Mouse (Mus musculus) forebrain, postnatal 0 days (tissue): ENCODE measurements around the gene Nudt3. TPM values are rescaled to one million over a fixed set of nuclear protein-coding genes. Genes with fewer than 3 reads are reported as not detected.

ENCODE experiments used
- ATAC-seq: fragments of 200-750 bp; cut with Nextera tagmentation; 2 replicates; pipeline ENCODE4 v1.8.0; 2017; ENCODE audit warnings: mild to moderate bottlenecking, moderate library complexity
- DNase-seq: peaks from one replicate; pipeline ENCODE4 v3.0.0-alpha.2; 2015
- H3K27ac ChIP-seq: fragments of 300-500 bp; sonication (generic); 2 replicates; pipeline ENCODE4 v1.5.1; 2014; ENCODE audit warnings: low read depth, mild to moderate bottlenecking, antibody characterized with exemption, low read length, moderate library complexity, mixed read lengths
- H3K27me3 ChIP-seq: fragments of 300-500 bp; sonication (generic); 2 replicates; pipeline ENCODE4 v1.6.1; 2014; ENCODE audit warnings: mild to moderate bottlenecking, low read length, mixed read lengths; ENCODE audit not compliant: insufficient read depth
- H3K36me3 ChIP-seq: fragments of 300-500 bp; sonication (generic); 2 replicates; pipeline ENCODE4 v1.6.1; 2014; ENCODE audit warnings: mild to moderate bottlenecking, moderate library complexity; ENCODE audit not compliant: insufficient read depth
- H3K4me1 ChIP-seq: fragments of 300-500 bp; sonication (generic); 2 replicates; pipeline ENCODE4 v1.6.1; 2014; ENCODE audit warnings: antibody characterized with exemption; ENCODE audit not compliant: insufficient read depth
- H3K4me2 ChIP-seq: fragments of 300-500 bp; sonication (generic); 2 replicates; pipeline ENCODE4 v1.6.1; 2014; ENCODE audit warnings: low read depth, mild to moderate bottlenecking, moderate library complexity
- H3K4me3 ChIP-seq: fragments of 300-500 bp; sonication (generic); 2 replicates; pipeline ENCODE4 v1.5.1; 2014; ENCODE audit warnings: low read depth, low read length, mixed read lengths
- H3K9ac ChIP-seq: fragments of 300-500 bp; sonication (generic); 2 replicates; pipeline ENCODE4 v1.6.1; 2014; ENCODE audit warnings: mild to moderate bottlenecking
- H3K9me3 ChIP-seq: fragments of 300-500 bp; sonication (generic); 2 replicates; pipeline ENCODE4 v1.6.1; 2016; ENCODE audit warnings: low read length
- CTCF ChIP-seq: sonication (generic); IDR thresholded peaks from 2 replicates; pipeline ENCODE4 v1.5.1; 2016; ENCODE audit warnings: antibody characterized with exemption, control low read depth, low read depth
- WGBS: fragments of 180-500 bp; shearing (Covaris S2); extraction: QIAGEN DNeasy Blood & Tissue Kit; methylation state at CpG from one replicate; pipeline ENCODE4 v1.1.7; 2014; 5-methylcytosine and 5-hydroxymethylcytosine counted together
- polyA plus RNA-seq: library from polyadenylated mRNA; unstranded; fragments of >200 nt; fragmentation: Nextera tagmentation; extraction: Ambion mirVana; gene quantifications from 2 replicates; pipeline ENCODE4 v1.2.1, GENCODE M21; 2015
- total RNA-seq: library from RNA; depleted of rRNA; stranded (reverse); fragments of >200 nt; gene quantifications from 2 replicates; pipeline ENCODE4 v1.2.3, GENCODE M21; 2014

Gene Nudt3
- total and polyA plus RNA-seq, 2 experiments from 2014 or later: 249 to 329 TPM

DNA sequence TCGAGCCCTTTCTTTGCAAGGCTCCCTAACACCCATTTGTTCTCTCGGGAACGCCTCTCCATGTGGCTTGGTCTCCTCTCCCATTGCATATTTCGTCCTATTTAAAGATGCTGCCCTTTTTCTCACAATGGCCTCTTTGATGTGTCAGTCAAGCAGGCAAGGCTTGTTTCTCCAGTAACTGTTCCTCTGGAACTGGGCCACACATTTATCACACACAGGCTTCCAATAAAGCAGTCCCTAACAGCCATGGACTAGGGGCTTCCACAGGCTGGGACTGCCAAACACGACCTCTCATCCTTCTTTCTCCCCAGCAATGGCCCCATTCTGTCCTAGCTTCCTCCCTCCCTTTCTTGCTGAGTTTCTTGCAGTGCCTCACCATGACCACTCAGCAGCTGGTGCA lies 3.4 kb upstream of the Nudt3 start:
- no peaks in the 10 kb centered on the region for H3K27me3 ChIP-seq
- H3K27ac ChIP-seq: 0 out of 2 replicates have a peak overlapping the region, but pooled peaks have one; percentile 29
- H3K4me3 ChIP-seq: no peak overlapping the region
- no peaks in the 10 kb centered on the region; the same call in 1 of the 2 replicates for H3K4me1 ChIP-seq
- ATAC-seq (peak; percentile 36), DNase-seq (peak; percentile 59)
- H3K4me2 ChIP-seq: no peak overlapping the region
- peaks cover 20% of the 10 kb centered on the region for H3K36me3 ChIP-seq
- peak; percentile 26; the same call in 1 of the 2 replicates for TF ChIP-seq CTCF
- WGBS: 8% methylated on average over 5 of the region's 5 CpGs
- H3K9me3 ChIP-seq: no peaks in the 10 kb centered on the region
- no peak overlapping the region for H3K9ac ChIP-seq

DNA sequence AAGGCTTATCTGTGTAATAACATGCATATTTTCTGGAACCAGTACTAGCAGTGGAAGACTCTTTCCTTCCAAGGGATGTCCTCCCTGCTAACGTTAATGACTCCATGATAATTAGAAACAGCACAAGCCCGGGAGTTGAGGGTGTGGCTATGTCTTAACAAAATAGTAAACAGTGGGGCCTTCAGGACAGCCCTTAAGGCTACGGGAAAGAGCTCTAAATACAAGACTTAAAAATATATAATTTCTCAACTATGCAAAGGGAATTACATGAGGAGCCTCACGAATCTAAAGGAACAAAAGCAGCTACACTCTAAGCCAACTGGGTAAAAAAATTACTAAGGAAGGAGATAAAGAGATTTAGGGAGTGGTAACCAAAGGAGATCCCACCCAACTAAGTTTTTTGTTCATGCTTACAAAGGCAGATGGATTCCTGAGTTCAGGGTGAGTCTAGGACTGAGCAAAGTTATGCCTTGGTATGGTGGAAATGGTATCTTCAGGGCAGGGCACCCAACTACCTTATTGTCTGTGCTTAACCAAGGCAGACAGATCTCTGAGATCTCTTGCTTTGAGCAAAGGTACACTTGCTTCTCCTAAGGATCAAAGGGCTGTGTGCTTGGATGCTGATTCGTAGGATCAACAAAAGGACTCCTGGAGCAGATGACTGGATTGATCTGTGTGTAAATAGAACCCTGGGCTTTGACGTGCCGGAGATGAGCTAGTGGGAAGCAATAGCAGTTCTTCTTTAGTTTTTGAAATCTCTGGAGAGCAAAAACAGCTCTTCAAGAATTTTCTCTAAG lies 2.4 kb upstream of the Nudt3 start:
- ATAC-seq: no peak
- H3K9ac ChIP-seq: no peak overlapping the region
- no peaks in the 10 kb centered on the region for H3K9me3 ChIP-seq
- no peak for DNase-seq
- no peak overlapping the region for H3K4me2 ChIP-seq
- H3K27ac ChIP-seq: no peak overlapping the region
- H3K27me3 ChIP-seq: no peaks in the 10 kb centered on the region
- H3K4me3 ChIP-seq: no peak overlapping the region
- WGBS: 38% methylated on average over 7 of the region's 7 CpGs
- peaks cover 10% of the 10 kb centered on the region for H3K36me3 ChIP-seq
- TF ChIP-seq CTCF: no peak
- H3K4me1 ChIP-seq: peaks cover under 1% of the 10 kb centered on the region

DNA sequence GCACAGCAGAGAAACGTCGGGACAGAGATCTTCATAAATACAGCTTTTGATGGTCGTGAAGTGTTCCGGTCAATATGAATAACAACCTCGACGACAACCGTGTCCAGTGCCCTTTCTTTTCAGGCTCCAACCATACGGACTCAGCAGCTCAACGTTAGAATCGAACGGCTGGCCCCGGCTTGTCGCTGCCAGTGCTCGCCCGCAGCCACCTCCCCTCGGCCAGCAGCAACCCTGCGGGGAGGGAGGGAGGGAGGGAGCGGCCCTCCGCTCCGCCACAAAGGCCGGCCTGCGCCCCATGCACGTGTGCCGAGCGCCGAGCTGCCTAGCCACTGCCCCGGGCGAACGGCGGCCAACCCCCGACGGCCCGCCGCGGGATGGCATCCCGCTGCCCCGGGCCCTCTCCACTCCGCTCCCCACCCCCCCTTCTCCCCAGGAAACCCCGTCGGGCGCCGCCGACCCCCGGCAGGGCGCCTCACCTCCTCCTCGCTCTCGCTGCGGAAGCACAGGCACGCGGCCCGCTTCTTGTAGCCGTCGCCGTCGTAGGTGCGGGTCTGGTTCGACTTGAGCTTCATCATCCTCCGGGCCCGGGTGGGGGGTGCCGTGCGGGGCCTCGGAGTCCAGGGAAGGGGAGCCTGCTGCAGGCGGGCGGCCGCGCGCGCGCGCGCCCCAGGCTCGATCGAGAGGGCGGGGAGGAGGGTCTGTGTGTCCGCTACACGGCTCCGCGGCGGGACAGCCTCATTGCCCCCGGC lies 510 bp downstream of the Nudt3 start:
- H3K36me3 ChIP-seq: no peaks in the 10 kb centered on the region
- DNase-seq (no peak), ATAC-seq (peak; percentile 47)
- no peak for TF ChIP-seq CTCF
- peak overlapping the region; percentile 98 for H3K27ac ChIP-seq
- 4% methylated on average over 50 of the region's 80 CpGs for WGBS
- no peaks in the 10 kb centered on the region for H3K9me3 ChIP-seq
- peak overlapping the region; percentile 99 for H3K9ac ChIP-seq
- no peaks in the 10 kb centered on the region for H3K27me3 ChIP-seq
- H3K4me2 ChIP-seq: peak overlapping the region; percentile 73
- H3K4me1 ChIP-seq: peaks cover 6% of the 10 kb centered on the region
- peak overlapping the region; percentile 97 for H3K4me3 ChIP-seq

DNA sequence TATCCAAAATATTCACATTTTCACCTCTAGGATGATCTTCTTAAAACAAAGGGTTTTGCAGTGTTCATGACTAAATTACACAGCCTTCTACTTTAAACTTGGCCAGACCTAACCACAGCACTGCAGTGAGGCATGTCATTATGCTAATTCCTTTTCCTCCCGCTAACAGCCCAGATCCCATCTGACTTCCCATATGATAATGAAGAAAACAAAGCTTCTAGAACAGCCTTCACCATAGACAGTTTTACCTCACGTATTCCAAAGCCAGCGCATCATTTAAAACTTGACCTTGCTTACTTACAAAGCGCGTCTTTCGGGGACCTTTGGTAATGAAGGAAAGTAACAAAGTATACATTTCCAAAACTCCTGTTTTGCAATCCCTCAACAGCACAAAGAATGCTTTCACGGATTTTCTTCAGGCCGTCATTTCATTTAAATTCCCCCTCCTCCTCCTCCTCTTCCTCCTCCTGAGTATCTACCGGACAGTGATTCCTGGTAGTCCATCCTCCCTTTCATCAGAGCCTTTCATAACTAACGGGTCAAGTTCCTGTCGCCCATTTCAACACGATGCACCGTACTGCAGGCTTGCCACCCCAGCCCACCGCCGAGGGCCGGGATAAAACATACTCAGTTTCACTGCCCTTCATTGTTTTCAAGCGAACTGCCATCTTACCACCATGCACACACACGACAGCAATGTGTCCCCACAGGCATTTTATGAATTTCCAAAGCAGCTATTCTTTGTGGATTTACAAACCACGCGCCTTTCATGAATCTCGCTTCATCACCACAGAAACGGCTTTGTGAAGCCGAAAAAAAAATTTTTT lies 1.4 kb downstream of the Nudt3 start:
- no peak for TF ChIP-seq CTCF
- Histone ChIP-seq H3K9ac (peak overlapping the region; percentile 99), H3K4me1 (peaks cover 6% of the 10 kb centered on the region), H3K27ac (peak overlapping the region; percentile 98), H3K9me3 (no peaks in the 10 kb centered on the region), H3K4me2 (peak overlapping the region; percentile 73), H3K36me3 (0 out of 2 replicates have a peak, but pooled peaks cover 3% of the 10 kb centered on the region), H3K27me3 (no peaks in the 10 kb centered on the region), H3K4me3 (peak overlapping the region; percentile 97)
- WGBS: under 1% methylated on average over 23 of the region's 23 CpGs
- ATAC-seq (peak; percentile 49), DNase-seq (peak; percentile 71)

DNA sequence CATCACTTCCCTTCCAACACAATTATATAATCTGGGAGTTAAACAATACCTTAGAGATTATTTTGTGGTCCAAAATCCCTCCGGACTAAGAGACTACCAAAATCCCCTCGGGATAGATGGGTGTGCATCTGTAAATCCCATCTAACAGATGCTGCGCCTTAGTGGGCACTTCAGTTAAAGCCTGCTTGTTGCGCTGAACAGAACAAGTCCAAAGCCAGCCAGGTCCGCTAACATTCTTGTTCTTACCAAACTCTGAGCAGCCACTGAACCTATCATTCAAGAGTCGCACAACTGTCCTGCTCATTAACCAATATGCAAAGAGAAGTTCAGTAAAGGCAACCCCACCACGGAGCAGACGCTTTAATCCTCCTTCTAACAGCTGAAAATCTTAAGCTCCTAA lies 2.1 kb downstream of the Nudt3 start:
- 15% methylated on average over 8 of the region's 8 CpGs for WGBS
- H3K27ac ChIP-seq: peak overlapping the region; percentile 98; the same call in 1 of the 2 replicates
- DNase-seq (no peak), ATAC-seq (no peak)
- peak overlapping the region; percentile 73 for H3K4me2 ChIP-seq
- H3K9me3 ChIP-seq: no peaks in the 10 kb centered on the region
- H3K4me1 ChIP-seq: peaks cover 6% of the 10 kb centered on the region
- 0 out of 2 replicates have a peak, but pooled peaks cover 6% of the 10 kb centered on the region for H3K36me3 ChIP-seq
- TF ChIP-seq CTCF: no peak
- peak overlapping the region; percentile 97 for H3K4me3 ChIP-seq
- peak overlapping the region; percentile 99 for H3K9ac ChIP-seq
- H3K27me3 ChIP-seq: no peaks in the 10 kb centered on the region

DNA sequence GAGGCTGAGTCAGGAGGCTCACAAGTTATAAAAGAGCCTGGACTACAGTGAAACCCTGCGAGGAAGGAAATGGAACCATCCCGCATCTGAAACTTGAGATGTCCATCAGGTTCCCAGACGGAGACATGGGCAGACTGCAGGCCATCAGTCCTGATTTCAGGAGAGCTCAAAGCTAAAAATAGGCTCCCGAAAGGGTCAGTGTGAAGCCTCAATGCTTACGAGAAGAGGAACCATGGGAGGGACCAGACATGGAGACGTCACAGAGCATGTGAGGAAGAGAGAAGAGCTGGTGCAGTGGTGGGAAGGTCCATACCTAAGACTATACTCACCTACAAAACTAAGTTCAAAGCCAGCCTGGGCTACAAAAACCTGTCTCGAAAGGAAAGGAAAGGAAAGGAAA lies 7.9 kb downstream of the Nudt3 start:
- DNase-seq (no peak), ATAC-seq (no peak)
- no peak for TF ChIP-seq CTCF
- 0 out of 2 replicates have a peak, but pooled peaks cover 6% of the 10 kb centered on the region for H3K36me3 ChIP-seq
- H3K27ac ChIP-seq: no peak overlapping the region
- H3K9ac ChIP-seq: no peak overlapping the region
- peaks cover 15% of the 10 kb centered on the region for H3K4me1 ChIP-seq
- no peaks in the 10 kb centered on the region for H3K27me3 ChIP-seq
- no peak overlapping the region for H3K4me2 ChIP-seq
- no peaks in the 10 kb centered on the region for H3K9me3 ChIP-seq
- 78% methylated on average over 7 of the region's 7 CpGs for WGBS
- no peak overlapping the region for H3K4me3 ChIP-seq
